Mouse (Mus musculus): ENCODE results near the gene Grin2d.

GRCm38 (mm10) chr7:45785388-45786135, 92.6 kb downstream of the Grin2d start:
- TF ChIP-seq CTCF (IDR thresholded peaks at IDR 0.05; ENCODE audit: control insufficient read depth, insufficient read depth, low read length) (no peak), POLR2A (IDR thresholded peaks at IDR 0.05; ENCODE audit: borderline replicate concordance, control insufficient read depth, low read depth, low read length) (no peak)
